Mouse (Mus musculus) MEL (cell line): ENCODE measurements around the gene Pdcd2. TPM values are rescaled to one million over a fixed set of nuclear protein-coding genes. Genes with fewer than 3 reads are reported as not detected.

Source experiments
- DNase-seq: peaks from one replicate; pipeline ENCODE4 v3.0.0; 2011; ENCODE audit warnings: low read depth, low spot score
- H3K27ac ChIP-seq: 2 replicates; pipeline ENCODE4 v1.5.1; 2012; ENCODE audit warnings: low read depth, mild to moderate bottlenecking, control low read depth, low read length, moderate library complexity; ENCODE audit not compliant: control insufficient read depth
- H3K27me3 ChIP-seq, 2 experiments: fragments of 150-350 bp in 1 of 2; sonication (generic) in 1 of 2; 2 replicates each; pipeline ENCODE4 v1.6.1; 2012; ENCODE audit warnings: low read length in 2 of 2, mild to moderate bottlenecking in 2 of 2, improper control_type of control experiment in 1 of 2, moderate library complexity in 1 of 2; ENCODE audit not compliant: insufficient read depth in 2 of 2, control insufficient read depth in 1 of 2
- H3K36me3 ChIP-seq, 2 experiments: 2 replicates each; pipeline ENCODE4 v1.6.1; 2012 to 2014; ENCODE audit warnings: low read length in 2 of 2, improper control_type of control experiment in 1 of 2, inconsistent platforms in 1 of 2, mild to moderate bottlenecking in 1 of 2; ENCODE audit not compliant: insufficient read depth in 2 of 2, control insufficient read depth in 1 of 2
- H3K4me1 ChIP-seq, 2 experiments: fragments of 150-350 bp in 1 of 2; sonication (generic) in 1 of 2; 2 replicates each; pipeline ENCODE4 v1.6.1; 2012; ENCODE audit warnings: low read length in 2 of 2, improper control_type of control experiment in 1 of 2, mild to moderate bottlenecking in 1 of 2; ENCODE audit not compliant: insufficient read depth in 2 of 2, control insufficient read depth in 1 of 2
- H3K4me3 ChIP-seq, 2 experiments: fragments of 150-350 bp in 1 of 2; sonication (generic) in 1 of 2; 2 replicates each; pipeline ENCODE4 v1.5.1; 2012; ENCODE audit warnings: low read depth in 2 of 2, low read length in 2 of 2, mild to moderate bottlenecking in 2 of 2, moderate library complexity in 2 of 2, control low read depth in 1 of 2, improper control_type of control experiment in 1 of 2; ENCODE audit not compliant: control insufficient read depth in 1 of 2, insufficient read depth in 1 of 2
- H3K79me2 ChIP-seq: 2 replicates; pipeline ENCODE4 v1.6.1; 2012; ENCODE audit warnings: mild to moderate bottlenecking, low read length, moderate library complexity; ENCODE audit not compliant: control insufficient read depth, poor library complexity, insufficient read depth
- H3K9ac ChIP-seq: 2 replicates; pipeline ENCODE4 v1.6.1; 2012; ENCODE audit warnings: low read depth, mild to moderate bottlenecking, control low read depth, low read length, moderate library complexity; ENCODE audit not compliant: control insufficient read depth, poor library complexity, severe bottlenecking
- H3K9me3 ChIP-seq: fragments of 150-350 bp; sonication (generic); replicated peaks from 2 replicates; pipeline ENCODE4 v1.6.1; 2012; ENCODE audit warnings: mild to moderate bottlenecking, low read length, improper control_type of control experiment, moderate library complexity; ENCODE audit not compliant: insufficient read depth
- CTCF ChIP-seq, 3 experiments: IDR thresholded peaks in 2 of 3; conservative IDR thresholded peaks in 1 of 3; 2 replicates each; pipeline ENCODE4 v1.5.1; 2011 to 2012; ENCODE audit warnings: low read length in 3 of 3, low read depth in 2 of 3, mild to moderate bottlenecking in 2 of 3, improper control_type of control experiment in 1 of 3, inconsistent platforms in 1 of 3, mixed read lengths in 1 of 3, moderate library complexity in 1 of 3; ENCODE audit not compliant: control insufficient read depth in 1 of 3, insufficient read depth in 1 of 3, poor library complexity in 1 of 3, severe bottlenecking in 1 of 3
- ELF1 ChIP-seq: IDR thresholded peaks from 2 replicates; pipeline ENCODE4 v1.6.1; 2014; ENCODE audit warnings: low read depth, mild to moderate bottlenecking, inconsistent platforms, low read length, improper control_type of control experiment, moderate library complexity
- MAFK ChIP-seq: IDR thresholded peaks from 2 replicates; pipeline ENCODE4 v1.6.1; 2011; ENCODE audit warnings: low read depth, mild to moderate bottlenecking, low read length, improper control_type of control experiment, borderline replicate concordance
- MEF2A ChIP-seq: IDR thresholded peaks from 2 replicates; pipeline ENCODE4 v1.6.1; 2014; ENCODE audit warnings: low read depth, mild to moderate bottlenecking, inconsistent platforms, low read length, improper control_type of control experiment; ENCODE audit not compliant: poor library complexity, insufficient replicate concordance, severe bottlenecking; ENCODE audit errors: extremely low read depth
- RAD21 ChIP-seq: IDR thresholded peaks from 2 replicates; pipeline ENCODE4 v1.6.1; 2011; ENCODE audit warnings: mild to moderate bottlenecking, low read depth, low read length, improper control_type of control experiment
- SMC3 ChIP-seq: IDR thresholded peaks from 2 replicates; pipeline ENCODE4 v1.6.1; 2011; ENCODE audit warnings: low read depth, low read length, improper control_type of control experiment
- TBP ChIP-seq: IDR thresholded peaks from 2 replicates; pipeline ENCODE4 v1.8.0; 2011; ENCODE audit warnings: low read depth, low read length, improper control_type of control experiment
- TCF12 ChIP-seq: IDR thresholded peaks from 2 replicates; pipeline ENCODE4 v1.6.1; 2014; ENCODE audit warnings: low read depth, mild to moderate bottlenecking, inconsistent platforms, low read length, improper control_type of control experiment, moderate library complexity
- polyA plus RNA-seq, 2 experiments: library from polyadenylated mRNA; stranded (reverse) in 1 of 2; unstranded in 1 of 2; fragments of >175 nt in 1 of 2; fragments of >200 nt in 1 of 2; gene quantifications; 2 replicates each; pipeline versions ENCODE4 v1.2.1 to v1.2.4; 2012; ENCODE audit warnings: low replicate concordance in 2 of 2, low read depth in 1 of 2; ENCODE audit not compliant: insufficient read length in 2 of 2, insufficient read depth in 1 of 2, missing spikeins in 1 of 2
- total RNA-seq: library from RNA; depleted of rRNA; stranded (reverse); fragments of 300-350 nt; gene quantifications from 2 replicates; pipeline ENCODE4 v1.2.3, GENCODE M21; 2012; rRNA removed

Pdcd2 gene
- total and polyA plus RNA-seq, 3 experiments, result 109 to 110 TPM; not detected in 1

GRCm38 (mm10) chr17:15497882-15498752, 29.0 kb downstream of the Pdcd2 start (continued):
- TF ChIP-seq TBP (peak; percentile 70), TCF12 (no peak; the same call in 1 of the 2 replicates), MEF2A (no peak)

- peak; percentile 35 for DNase-seq
- H3K9me3 ChIP-seq, result no peaks in the 10 kb centered on the region
- H3K4me3 ChIP-seq, result no peak overlapping the region
- H3K36me3 ChIP-seq, result peaks cover 26 to 39% of the 10 kb centered on the region in 2 experiments
- H3K79me2 ChIP-seq, result peaks cover 21% of the 10 kb centered on the region
- H3K27me3 ChIP-seq, result no peaks in the 10 kb centered on the region
- no peak overlapping the region for H3K9ac ChIP-seq
- peaks cover 0 to 7% of the 10 kb centered on the region in 2 experiments; a peak in 3 of 4 replicates for H3K4me1 ChIP-seq
- H3K27ac ChIP-seq, result peak overlapping the region; percentile 40; the same call in 1 of the 2 replicates
- TF ChIP-seq RAD21 (no peak), ELF1 (0 out of 2 replicates have a peak, but pooled peaks have one; percentile 17)
Observed at GRCm38 (mm10) chr17:15490542-15490941, 36.6 kb downstream of the Pdcd2 start.

DNA sequence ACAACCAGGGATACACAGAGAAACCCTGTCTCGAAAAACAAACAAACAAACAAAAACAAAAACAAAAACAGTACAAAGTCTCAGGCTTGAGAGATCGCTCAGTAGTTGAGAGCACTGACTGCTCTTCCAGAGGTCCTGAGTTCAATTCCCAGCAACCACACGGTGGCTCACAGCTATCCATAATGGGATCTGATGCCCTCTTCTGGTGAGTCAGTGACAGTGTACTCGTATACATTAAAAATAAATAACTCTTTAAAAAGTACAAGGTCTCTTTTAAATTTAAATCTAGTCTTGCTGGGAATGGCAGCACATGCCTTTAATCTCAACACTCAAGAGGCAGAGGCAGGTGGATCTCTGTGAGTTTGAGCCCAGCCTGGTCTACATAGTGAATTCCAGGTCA, 54.4 kb downstream of the Pdcd2 start:
- Histone ChIP-seq H3K79me2 (no peaks in the 10 kb centered on the region), H3K36me3 (peaks cover 0 to 20% of the 10 kb centered on the region in 2 experiments; a peak in 3 of 4 replicates), H3K27me3 (no peaks in the 10 kb centered on the region), H3K27ac (no peak overlapping the region), H3K4me1 (no peaks in the 10 kb centered on the region), H3K9me3 (no peaks in the 10 kb centered on the region), H3K9ac (no peak overlapping the region), H3K4me3 (no peak overlapping the region)
- TF ChIP-seq MAFK (no peak), TBP (no peak), CTCF (IDR thresholded peaks at IDR 0.05 in 2 of 3, conservative IDR thresholded peaks at IDR 0.05 in 1 of 3; ENCODE audit: control insufficient read depth in 1 of 3, insufficient read depth in 1 of 3, low read depth in 2 of 3, low read length in 3 of 3, poor library complexity in 1 of 3, severe bottlenecking in 1 of 3) (peak; percentile 29 to 50 (median 41); a peak in 5 of 6 replicates), SMC3 (peak; percentile 32; the same call in 1 of the 2 replicates)
- DNase-seq, result peak; percentile 50

Other genes with a start within 250 kb of the Pdcd2 start
- not detected in 2 replicates for gene Dll1, start 150.4 kb downstream of the Pdcd2 start, total RNA-seq
- gene Dll1, start 150.4 kb downstream of the Pdcd2 start, polyA plus RNA-seq, result not detected
- gene Fam120b, start 131.1 kb downstream of the Pdcd2 start, total RNA-seq, result 8.5 and 9.8 TPM in 2 replicates
- gene Fam120b, start 131.1 kb downstream of the Pdcd2 start, polyA plus RNA-seq, result 10 to 100 TPM in 1 of 2 experiments, not detected in 1; 10.5 TPM
- 222 and 230 TPM in 2 replicates for gene Psmb1, start 27.6 kb downstream of the Pdcd2 start, total RNA-seq
- 100 to 1,000 TPM; 200 to 445 TPM for gene Psmb1, start 27.6 kb downstream of the Pdcd2 start, polyA plus RNA-seq
- gene Tbp, start 27.4 kb downstream of the Pdcd2 start, total RNA-seq, result 38.5 and 40.0 TPM in 2 replicates
- 100 to 1,000 TPM in 1 of 2 experiments, 10 to 100 TPM in 1; 79.6 to 490 TPM for gene Tbp, start 27.4 kb downstream of the Pdcd2 start, polyA plus RNA-seq
- gene Prdm9, start 37.1 kb upstream of the Pdcd2 start, total RNA-seq, result 1.6 and 2.2 TPM in 2 replicates
- gene Prdm9, start 37.1 kb upstream of the Pdcd2 start, polyA plus RNA-seq, result 10 to 100 TPM in 1 of 2 experiments, 1 to 10 TPM in 1; 3.5 to 42.2 TPM
- gene Chd1, start 177.7 kb upstream of the Pdcd2 start, total RNA-seq, result 31.1 and 32.5 TPM in 2 replicates
- 100 to 1,000 TPM in 1 of 2 experiments, 10 to 100 TPM in 1; 48.8 to 164 TPM for gene Chd1, start 177.7 kb upstream of the Pdcd2 start, polyA plus RNA-seq